Mouse (Mus musculus): ENCODE results near the gene Sema3g. TPM values are rescaled to one million over a fixed set of nuclear protein-coding genes. Genes with fewer than 3 reads are reported as not detected.

The Sema3g gene
- polyA plus RNA-seq, 1 experiment from 2014 or later: 0.06 TPM

- DNase-seq (peak; percentile 98), ATAC-seq (peak; percentile 95)
- Histone ChIP-seq H3K4me1 (ENCODE audit: insufficient read depth) (peaks cover 14% of the 10 kb centered on the region; the same call in 1 of the 2 replicates), H3K4me2 (ENCODE audit: low read depth, low read length) (peak within 1 kb of the TSS; percentile 84), H3K36me3 (replicated peaks; ENCODE audit: insufficient read depth, low read length) (peaks cover 28% of the 10 kb centered on the region), H3K27ac (ENCODE audit: low read depth) (peak within 1 kb of the TSS; percentile 94), H3K9me3 (ENCODE audit: low read length) (no peaks in the 10 kb centered on the region), H3K9ac (replicated peaks) (peak within 1 kb of the TSS; percentile 96), H3K27me3 (ENCODE audit: insufficient read depth, low read length) (no peaks in the 10 kb centered on the region), H3K4me3 (ENCODE audit: low read depth, low read length) (peak within 1 kb of the TSS; percentile 89)
- peak; percentile 15 for TF ChIP-seq CTCF (IDR thresholded peaks at IDR 0.05; ENCODE audit: low read depth)
- no peak for TF ChIP-seq EP300 (IDR thresholded peaks at IDR 0.05; ENCODE audit: low read depth)
- 3% methylated on average over 75 of the region's 75 CpGs for WGBS (ENCODE audit: insufficient replicate concordance)
Observed at GRCm38 (mm10) chr14:31251084-31251604, 33.5 kb downstream of the Sema3g start, which contains the start of the genes Phf7 and Bap1. Gene Phf7 (minus strand): TSS chr14:31251317. Gene Bap1 (plus strand): TSS chr14:31251450.

DNA sequence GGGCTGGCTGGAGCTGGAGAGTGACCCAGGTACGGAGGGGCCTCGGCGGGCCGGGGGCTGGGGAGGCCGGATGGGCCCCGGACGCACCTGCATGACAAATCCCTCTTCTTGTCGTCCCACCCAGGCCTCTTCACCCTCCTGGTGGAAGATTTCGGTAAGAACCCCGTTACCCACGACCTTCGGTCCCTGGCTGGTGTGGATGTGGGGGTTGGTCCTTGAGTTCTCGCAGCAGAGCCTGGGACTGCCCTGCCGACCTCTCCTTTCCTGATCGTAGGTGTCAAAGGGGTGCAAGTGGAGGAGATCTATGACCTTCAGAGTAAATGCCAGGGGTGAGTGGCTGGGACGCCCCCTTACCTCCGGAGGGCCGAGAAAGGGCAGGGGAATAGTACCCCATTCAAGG lies 34.0 kb downstream of the Sema3g start:
- peaks cover 14% of the 10 kb centered on the region; the same call in 1 of the 2 replicates for H3K4me1 ChIP-seq (ENCODE audit: insufficient read depth)
- ATAC-seq: peak; percentile 30
- H3K4me3 ChIP-seq (ENCODE audit: low read depth, low read length): peak overlapping the region; percentile 89
- no peaks in the 10 kb centered on the region for H3K9me3 ChIP-seq (ENCODE audit: low read length)
- peak; percentile 16; the same call in 1 of the 2 replicates for TF ChIP-seq CTCF (IDR thresholded peaks at IDR 0.05; ENCODE audit: low read depth)
- no peak for TF ChIP-seq EP300 (IDR thresholded peaks at IDR 0.05; ENCODE audit: low read depth)
- DNase-seq: no peak
- H3K27me3 ChIP-seq (ENCODE audit: insufficient read depth, low read length): no peaks in the 10 kb centered on the region
- peak overlapping the region; percentile 96 for H3K9ac ChIP-seq (replicated peaks)
- WGBS (ENCODE audit: insufficient replicate concordance): under 1% methylated on average over 18 of the region's 18 CpGs
- H3K27ac ChIP-seq (ENCODE audit: low read depth): peak overlapping the region; percentile 94
- peaks cover 33% of the 10 kb centered on the region for H3K36me3 ChIP-seq (replicated peaks; ENCODE audit: insufficient read depth, low read length)
- H3K4me2 ChIP-seq (ENCODE audit: low read depth, low read length): peak overlapping the region; percentile 84

GRCm38 (mm10) chr14:31252091-31252490 lies 34.4 kb downstream of the Sema3g start:
- H3K27me3 ChIP-seq (ENCODE audit: insufficient read depth, low read length): no peaks in the 10 kb centered on the region
- H3K4me3 ChIP-seq (ENCODE audit: low read depth, low read length): peak overlapping the region; percentile 89
- DNase-seq (no peak), ATAC-seq (no peak)
- TF ChIP-seq EP300 (IDR thresholded peaks at IDR 0.05; ENCODE audit: low read depth): no peak
- TF ChIP-seq CTCF (IDR thresholded peaks at IDR 0.05; ENCODE audit: low read depth): no peak
- H3K9ac ChIP-seq (replicated peaks): peak overlapping the region; percentile 96
- H3K36me3 ChIP-seq (replicated peaks; ENCODE audit: insufficient read depth, low read length): peaks cover 38% of the 10 kb centered on the region
- peak overlapping the region; percentile 84 for H3K4me2 ChIP-seq (ENCODE audit: low read depth, low read length)
- peak overlapping the region; percentile 94; the same call in 1 of the 2 replicates for H3K27ac ChIP-seq (ENCODE audit: low read depth)
- WGBS (ENCODE audit: insufficient replicate concordance): 80% methylated on average over 5 of the region's 5 CpGs
- H3K9me3 ChIP-seq (ENCODE audit: low read length): no peaks in the 10 kb centered on the region
- H3K4me1 ChIP-seq (ENCODE audit: insufficient read depth): peaks cover 14% of the 10 kb centered on the region; the same call in 1 of the 2 replicates

DNA sequence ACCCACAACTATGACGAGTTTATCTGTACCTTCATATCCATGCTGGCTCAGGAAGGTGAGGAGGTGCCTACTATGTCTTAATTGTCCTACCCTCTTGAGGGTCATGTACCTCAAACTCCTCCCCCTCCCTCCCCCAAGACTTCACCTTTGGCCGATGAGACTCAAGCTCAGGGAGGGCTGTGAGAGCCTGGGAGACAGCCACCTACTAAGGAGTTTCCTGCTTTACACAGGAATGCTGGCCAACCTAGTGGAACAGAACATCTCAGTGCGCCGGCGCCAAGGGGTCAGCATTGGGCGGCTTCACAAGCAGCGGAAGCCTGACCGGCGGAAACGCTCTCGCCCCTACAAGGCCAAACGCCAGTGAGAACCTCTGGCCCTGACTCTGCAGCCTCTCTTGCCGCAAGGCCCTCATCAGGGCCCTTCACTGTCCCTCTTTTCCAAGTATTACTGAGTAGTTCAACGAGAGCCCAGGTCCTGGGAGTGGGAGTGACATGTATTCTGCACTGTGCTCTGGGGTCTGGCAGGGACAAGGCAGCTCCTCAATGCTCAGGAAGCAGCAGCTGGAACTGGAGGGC lies 40.9 kb downstream of the Sema3g start:
- 90% methylated on average over 14 of the region's 14 CpGs for WGBS (ENCODE audit: insufficient replicate concordance)
- Histone ChIP-seq H3K4me1 (ENCODE audit: insufficient read depth) (peaks cover 4% of the 10 kb centered on the region; the same call in 1 of the 2 replicates), H3K4me2 (ENCODE audit: low read depth, low read length) (no peak overlapping the region), H3K9ac (replicated peaks) (no peak overlapping the region), H3K4me3 (ENCODE audit: low read depth, low read length) (no peak overlapping the region), H3K27ac (ENCODE audit: low read depth) (no peak overlapping the region), H3K36me3 (replicated peaks; ENCODE audit: insufficient read depth, low read length) (peaks cover 69% of the 10 kb centered on the region), H3K27me3 (ENCODE audit: insufficient read depth, low read length) (no peaks in the 10 kb centered on the region), H3K9me3 (ENCODE audit: low read length) (no peaks in the 10 kb centered on the region)
- no peak for DNase-seq
- no peak for ATAC-seq
- TF ChIP-seq CTCF (IDR thresholded peaks at IDR 0.05; ENCODE audit: low read depth) (no peak), EP300 (IDR thresholded peaks at IDR 0.05; ENCODE audit: low read depth) (no peak)

- DNase-seq (peak; percentile 36), ATAC-seq (peak; percentile 87)
- H3K27ac ChIP-seq (ENCODE audit: low read depth): peak overlapping the region; percentile 77
- 0 out of 2 replicates have a peak overlapping the region, but pooled peaks have one; percentile 0 for H3K9ac ChIP-seq (replicated peaks)
- no peak for TF ChIP-seq CTCF (IDR thresholded peaks at IDR 0.05; ENCODE audit: low read depth)
- peak; percentile 92 for TF ChIP-seq EP300 (IDR thresholded peaks at IDR 0.05; ENCODE audit: low read depth)
- H3K9me3 ChIP-seq (ENCODE audit: low read length): no peaks in the 10 kb centered on the region
- 46% methylated on average over 4 of the region's 4 CpGs for WGBS (ENCODE audit: insufficient replicate concordance)
- peaks cover 51% of the 10 kb centered on the region for H3K36me3 ChIP-seq (replicated peaks; ENCODE audit: insufficient read depth, low read length)
- no peaks in the 10 kb centered on the region for H3K27me3 ChIP-seq (ENCODE audit: insufficient read depth, low read length)
- H3K4me1 ChIP-seq (ENCODE audit: insufficient read depth): peaks cover 4% of the 10 kb centered on the region; the same call in 1 of the 2 replicates
- peak overlapping the region; percentile 38 for H3K4me2 ChIP-seq (ENCODE audit: low read depth, low read length)
- H3K4me3 ChIP-seq (ENCODE audit: low read depth, low read length): 0 out of 2 replicates have a peak overlapping the region, but pooled peaks have one; percentile 5
Observed at GRCm38 (mm10) chr14:31260374-31260773, 42.7 kb downstream of the Sema3g start.

- ATAC-seq (peak; percentile 59), DNase-seq (no peak)
- Histone ChIP-seq H3K27me3 (ENCODE audit: insufficient read depth, low read length) (no peaks in the 10 kb centered on the region), H3K27ac (ENCODE audit: low read depth) (peak overlapping the region; percentile 77), H3K36me3 (replicated peaks; ENCODE audit: insufficient read depth, low read length) (peaks cover 45% of the 10 kb centered on the region), H3K4me1 (ENCODE audit: insufficient read depth) (peaks cover 4% of the 10 kb centered on the region; the same call in 1 of the 2 replicates), H3K4me3 (ENCODE audit: low read depth, low read length) (0 out of 2 replicates have a peak overlapping the region, but pooled peaks have one; percentile 5), H3K9me3 (ENCODE audit: low read length) (no peaks in the 10 kb centered on the region), H3K9ac (replicated peaks) (no peak overlapping the region), H3K4me2 (ENCODE audit: low read depth, low read length) (peak overlapping the region; percentile 38)
- WGBS (ENCODE audit: insufficient replicate concordance): 75% methylated on average over 9 of the region's 9 CpGs
- no peak for TF ChIP-seq CTCF (IDR thresholded peaks at IDR 0.05; ENCODE audit: low read depth)
- TF ChIP-seq EP300 (IDR thresholded peaks at IDR 0.05; ENCODE audit: low read depth): peak; percentile 70; the same call in 1 of the 2 replicates
Observed at GRCm38 (mm10) chr14:31260932-31261331, 43.3 kb downstream of the Sema3g start.
